Mouse (Mus musculus) cerebellum, adult 18-20 months (tissue): ENCODE measurements around the gene Cntn4.
A peak's percentile ranks its signal among the peaks of the same experiment; 100 is the strongest.

Experiments used
- DNase-seq, 2 experiments: peaks; one replicate each; pipeline ENCODE4 v3.0.0; 2021

The Cntn4 gene

DNA sequence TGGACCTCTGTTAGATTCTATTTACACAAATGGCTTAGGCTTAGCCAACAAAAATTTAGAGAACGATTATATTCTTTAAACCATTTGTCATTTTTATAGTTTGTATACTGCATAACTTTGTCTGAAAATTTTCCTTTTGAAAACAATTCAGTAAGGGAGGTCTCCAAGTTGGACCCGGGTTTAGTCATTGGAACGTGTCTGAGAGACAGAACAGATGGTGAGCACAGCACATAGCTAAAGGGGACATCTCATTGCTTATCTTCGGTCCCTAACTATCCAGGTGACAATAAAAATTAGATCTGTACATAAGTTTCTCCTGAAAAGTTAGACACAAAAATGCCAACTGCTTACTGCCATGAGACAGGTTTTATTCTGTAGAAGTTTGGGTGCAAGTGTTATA is 420.4 kb downstream of the Cntn4 start:
- DNase-seq = no peak

DNA sequence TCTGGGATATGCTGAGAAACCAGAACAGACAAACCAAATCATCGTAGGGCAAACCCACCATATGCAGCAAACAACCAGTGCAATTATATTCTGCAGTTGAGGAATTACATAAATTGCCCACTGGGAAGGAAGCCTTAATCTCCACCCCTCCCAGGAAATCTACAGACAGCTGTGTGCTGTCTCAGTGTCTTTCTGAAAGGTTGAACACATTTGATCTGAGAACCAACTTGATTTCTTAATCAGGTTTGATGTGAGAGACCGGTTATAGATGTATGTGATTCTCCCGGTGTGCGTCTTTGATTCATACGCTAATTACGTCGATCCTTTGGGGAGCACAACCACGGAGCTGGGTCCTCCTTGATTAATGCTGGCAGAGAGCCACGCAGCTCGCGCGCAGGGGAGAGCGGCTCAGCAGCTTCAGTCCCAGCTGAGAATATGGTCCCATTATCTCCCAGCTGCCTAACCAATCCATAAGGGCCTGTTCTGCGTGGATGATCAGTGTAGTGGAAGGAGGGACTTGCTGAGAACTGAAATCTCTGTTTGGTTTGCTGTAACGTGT is 441.1 kb downstream of the Cntn4 start:
- peak; percentile 30 to 53 for DNase-seq

DNA sequence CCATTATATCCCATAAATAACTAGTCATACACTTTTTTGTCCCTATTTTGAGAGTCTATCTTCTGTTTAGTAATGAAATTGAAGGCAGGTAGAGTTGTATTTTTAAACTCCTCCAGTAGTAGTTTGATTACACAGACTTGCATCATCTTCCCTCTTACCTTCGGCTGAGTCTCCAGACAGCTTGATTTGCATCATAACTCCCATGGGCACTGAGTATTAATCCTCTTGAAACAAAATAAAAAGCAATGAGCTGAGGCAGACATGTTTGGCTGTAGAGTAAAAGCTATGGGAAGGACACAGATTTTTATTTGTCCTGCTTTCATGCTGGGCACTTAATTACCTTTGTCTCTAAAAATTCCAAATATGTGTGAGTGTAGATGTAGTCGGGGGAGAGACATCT is 476.1 kb downstream of the Cntn4 start:
- DNase-seq = no peak

DNA sequence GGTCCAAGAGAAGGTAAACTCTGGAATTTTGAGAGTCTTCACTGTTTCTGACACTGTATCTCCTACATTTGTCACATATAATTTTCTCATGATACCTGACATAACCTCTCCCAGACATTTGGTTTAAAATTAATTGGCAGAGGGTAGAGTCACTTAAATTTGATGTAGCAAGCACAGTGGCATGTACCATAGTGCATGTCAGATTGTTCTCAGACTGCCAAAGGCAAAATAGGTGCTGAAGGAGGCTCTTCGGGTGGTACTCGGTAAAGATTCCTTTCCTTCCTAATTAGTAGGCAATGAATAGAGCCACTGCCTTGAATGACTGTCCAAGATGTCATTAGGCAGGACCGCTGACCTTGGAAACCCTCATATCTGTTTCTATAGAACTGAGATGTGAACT is 477.9 kb downstream of the Cntn4 start:
- DNase-seq = no peak

DNA sequence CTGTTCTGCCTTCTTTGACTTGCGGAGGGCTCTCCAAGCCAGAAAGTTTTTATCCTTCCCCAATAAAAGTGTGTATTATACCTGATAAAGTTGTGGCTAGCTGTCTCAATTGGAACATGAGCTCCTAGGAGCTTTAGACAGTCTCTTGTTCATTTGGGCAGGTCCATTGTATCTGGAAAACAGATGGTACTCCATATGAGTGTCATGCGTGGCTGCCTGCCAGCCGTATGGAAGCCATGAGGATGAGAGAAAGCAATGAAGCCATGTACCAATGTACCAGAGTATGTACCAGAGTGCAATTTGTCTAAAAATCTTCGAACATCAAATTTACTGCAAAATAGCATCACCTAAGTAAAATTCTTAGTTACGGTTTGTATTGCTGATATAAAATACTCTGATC is 500.1 kb downstream of the Cntn4 start:
- DNase-seq = peak; percentile 63

DNA sequence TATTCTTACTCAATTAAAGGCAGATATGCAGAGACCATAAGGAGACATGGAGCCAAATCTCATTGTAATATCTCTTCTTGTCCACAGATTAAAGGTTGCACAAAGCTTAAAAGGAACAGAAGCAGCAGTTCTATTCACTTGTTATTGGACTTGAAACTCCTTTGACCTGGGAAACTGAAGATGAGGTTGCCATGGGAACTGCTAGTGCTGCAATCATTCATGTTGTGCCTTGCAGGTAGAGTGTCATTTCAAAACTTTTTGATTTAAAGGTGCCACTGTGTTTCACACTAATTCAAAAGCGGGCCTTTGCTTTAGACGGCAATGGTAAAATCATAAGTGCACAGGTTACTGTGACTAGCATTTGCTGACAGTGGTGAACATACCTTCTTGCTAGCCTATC is 504.1 kb downstream of the Cntn4 start:
- no peak for DNase-seq

DNA sequence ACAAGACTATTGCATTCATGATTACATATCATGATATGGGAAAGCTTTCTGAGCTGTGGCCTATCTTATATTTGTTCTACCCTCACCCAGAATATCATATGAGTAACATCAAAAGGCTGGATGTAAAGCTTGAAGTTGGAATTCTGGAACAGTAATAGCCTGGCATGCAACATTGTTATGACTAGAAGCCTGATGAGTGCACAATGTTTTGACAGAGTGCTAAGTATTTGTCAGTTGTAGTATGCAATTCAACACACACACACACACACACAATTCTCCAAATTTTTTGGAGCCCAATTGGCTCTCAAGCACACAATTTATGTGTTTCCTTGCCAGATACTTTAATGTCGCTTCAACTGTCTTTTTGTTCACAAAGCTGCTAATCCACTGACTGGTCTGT is 523.5 kb downstream of the Cntn4 start:
- DNase-seq = no peak

DNA sequence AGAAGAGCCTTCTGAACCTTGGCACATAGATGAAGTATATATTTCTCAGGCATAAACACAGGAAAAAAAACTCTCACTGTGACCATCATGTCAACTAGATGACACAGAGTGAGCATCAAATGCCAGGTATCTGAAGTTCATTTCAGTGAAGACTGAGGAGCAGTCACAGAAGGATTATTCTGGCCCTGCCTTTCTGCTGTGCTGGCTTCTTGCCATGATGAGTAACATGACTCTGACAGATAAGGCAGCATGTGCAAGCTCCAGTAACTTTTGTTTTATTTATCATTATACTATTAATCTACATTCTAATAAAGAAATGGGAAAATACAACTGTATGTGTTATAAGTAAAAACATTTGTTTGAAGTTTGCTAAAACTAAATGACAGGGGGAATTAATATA is 529.9 kb downstream of the Cntn4 start:
- peak in 1 of 2 experiments; percentile 10 for DNase-seq

DNA sequence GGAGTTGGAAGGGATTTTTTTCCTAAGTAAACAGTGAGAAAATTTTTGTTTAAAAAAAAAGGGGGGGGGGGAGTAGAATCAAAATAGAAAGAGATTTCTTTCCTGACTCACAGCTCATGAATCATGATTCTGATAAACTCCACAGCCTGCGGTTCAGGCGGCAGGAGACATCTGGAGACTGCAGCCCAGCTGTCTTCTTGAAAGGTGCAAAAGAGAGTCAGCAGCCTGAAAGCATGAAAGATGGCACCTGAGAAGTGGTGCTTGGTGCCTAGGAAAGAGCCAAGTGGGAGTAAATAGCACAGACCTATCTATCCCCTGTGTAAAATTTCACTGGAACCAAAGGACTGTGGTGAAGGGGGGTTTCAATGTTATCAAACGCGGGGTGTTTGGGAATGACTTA is 535.6 kb downstream of the Cntn4 start:
- no peak for DNase-seq

DNA sequence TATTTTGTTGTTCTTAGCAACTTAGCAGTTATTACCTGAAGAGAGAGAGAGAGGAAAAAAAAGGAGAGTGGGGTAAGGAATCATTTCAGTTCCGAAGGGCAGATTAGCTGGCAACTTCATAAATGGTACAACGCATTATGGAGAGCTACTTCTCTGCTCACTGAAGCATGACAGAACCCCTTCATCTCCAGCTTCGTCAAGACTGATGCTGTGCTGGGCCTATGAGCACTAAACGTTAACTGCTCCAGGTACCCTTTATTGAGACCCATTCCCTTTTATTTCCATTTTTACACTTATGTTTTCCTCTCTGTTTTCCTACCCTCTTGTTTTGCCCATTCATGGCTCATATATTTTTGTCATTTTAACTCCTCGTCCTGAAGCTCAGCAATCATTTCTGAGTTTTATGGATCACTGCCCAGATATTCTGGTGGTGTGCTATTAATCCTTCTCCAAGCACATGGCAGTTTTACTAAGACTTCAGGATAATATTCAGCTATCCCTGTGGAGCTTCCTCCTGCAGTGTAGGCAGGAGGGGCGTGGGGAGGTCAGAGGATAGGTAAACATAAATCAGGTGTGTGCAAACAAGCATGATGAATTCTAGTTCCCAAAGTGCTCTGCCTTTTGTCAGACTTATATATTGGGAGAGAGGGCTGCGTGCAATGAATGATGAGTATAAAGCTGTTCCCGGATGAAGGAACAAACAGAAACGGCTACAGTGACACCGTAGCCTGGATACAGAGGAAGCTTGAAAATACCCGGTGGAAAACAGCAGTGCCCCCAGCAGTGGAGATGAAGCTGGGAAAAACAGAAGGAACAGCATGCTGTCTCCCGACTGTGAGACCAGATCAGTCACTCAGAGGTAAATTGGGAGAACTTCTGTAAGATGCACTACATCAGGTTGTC is 559.8 kb downstream of the Cntn4 start:
- DNase-seq = no peak

DNA sequence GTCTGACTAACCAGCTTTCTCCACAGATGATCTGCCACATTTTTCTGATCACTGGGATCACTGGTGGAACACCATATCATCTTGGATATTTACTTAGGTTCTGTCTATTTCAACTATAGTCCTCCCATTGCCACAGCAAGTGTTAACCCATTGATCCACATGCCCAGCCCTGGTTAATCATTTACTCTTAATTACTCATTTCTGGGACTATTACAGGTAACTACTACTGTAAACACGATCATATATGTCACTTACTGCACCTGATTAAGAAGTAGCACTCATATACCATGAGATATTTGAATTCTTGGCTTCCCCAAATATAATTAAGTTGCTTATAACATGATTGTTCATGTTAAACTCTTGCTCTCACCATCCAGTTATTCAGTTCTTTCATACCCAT is 564.1 kb downstream of the Cntn4 start:
- DNase-seq = no peak

DNA sequence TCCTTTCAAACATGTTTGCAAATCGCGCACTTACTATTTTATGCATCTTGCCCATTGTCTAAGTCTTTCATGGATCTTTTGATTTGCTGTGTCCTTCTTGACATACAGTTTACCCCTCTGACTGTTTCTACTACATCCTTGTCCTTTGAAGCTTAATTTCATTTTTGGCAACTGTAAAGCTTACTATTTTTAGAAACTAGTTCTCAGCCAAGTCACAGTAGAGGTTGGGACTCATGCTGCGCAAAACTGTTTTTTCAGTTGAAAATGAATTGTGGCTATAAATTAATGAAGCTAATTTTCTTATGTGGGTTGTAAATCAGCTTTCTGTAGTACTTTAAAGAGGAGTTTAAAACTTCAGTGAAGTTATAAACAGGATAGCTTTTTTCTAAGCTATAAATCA is 585.9 kb downstream of the Cntn4 start:
- DNase-seq = peak; percentile 12 to 46

DNA sequence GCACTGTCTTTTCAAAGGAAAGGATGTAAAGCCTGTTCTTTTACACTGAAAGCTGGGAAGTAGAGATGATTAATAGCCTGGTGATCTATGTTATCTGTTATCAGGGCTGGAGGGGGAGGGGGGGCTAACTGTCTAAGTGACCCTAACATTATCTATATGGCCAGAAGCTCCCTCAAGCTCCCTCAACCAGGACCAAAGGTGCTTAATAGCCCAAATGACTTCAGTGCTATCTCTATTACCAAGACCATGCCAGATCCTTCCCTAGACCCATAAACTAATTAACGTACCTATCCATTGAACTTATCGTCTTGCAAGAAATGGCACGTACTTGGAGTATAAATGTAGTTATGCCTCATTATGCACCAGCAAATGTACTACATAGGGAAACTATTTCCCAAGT is 588.0 kb downstream of the Cntn4 start:
- DNase-seq = no peak

DNA sequence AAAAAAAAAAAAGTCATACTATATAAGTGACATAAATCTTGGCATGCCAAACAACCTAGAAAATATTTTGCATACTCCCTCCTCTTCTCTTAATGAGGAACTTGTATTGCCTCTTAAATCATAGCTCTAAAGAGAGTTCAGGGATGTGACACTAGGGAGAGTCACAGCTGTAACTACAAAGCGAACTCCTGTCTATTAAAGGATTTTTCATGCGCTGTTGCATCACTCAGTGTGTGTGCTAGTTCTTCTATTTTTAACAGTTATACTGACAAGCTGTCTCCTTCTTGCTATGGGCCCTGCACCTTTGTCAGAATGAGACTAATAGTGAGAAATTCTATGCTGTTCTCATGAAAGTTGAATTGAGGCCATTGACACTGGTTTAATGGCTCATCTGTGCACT is 588.8 kb downstream of the Cntn4 start:
- no peak for DNase-seq

DNA sequence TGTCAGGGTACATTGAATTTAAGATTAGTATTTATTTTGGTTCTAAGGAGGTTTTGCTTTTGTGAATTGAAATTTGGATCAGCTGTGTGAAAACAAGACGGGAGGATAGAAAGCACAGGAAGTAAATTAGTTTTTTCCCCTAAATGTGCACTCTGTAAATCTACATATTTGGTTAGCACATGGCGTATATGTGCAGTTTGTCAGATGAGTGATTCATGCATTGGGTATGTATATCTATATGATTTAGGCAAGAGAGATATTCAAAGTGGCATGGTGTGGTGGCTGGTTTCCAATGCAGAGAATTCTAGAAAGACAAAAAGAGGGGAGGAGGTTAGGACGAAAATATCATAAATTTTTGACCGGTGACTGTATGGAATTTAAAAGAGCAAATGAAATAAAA is 591.3 kb downstream of the Cntn4 start:
- no peak for DNase-seq

DNA sequence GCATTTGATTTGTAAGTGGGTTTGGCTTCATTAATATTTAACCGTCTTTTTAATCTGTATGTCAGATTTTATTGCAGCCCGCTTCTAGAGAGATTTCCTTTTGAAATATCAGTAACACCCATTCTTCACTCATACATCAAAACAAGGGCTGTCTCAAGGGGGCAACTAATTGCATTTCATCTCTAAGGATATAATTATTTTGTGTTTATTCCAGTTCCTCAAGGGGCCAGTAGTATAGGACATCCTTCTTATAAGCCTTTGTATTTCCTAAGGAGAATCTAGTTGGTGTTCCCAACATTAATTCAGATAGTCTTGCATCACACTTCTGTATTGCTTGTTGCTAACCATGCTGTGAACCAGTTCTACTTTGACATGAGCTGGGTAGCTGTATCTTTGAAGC is 599.7 kb downstream of the Cntn4 start:
- DNase-seq = no peak

DNA sequence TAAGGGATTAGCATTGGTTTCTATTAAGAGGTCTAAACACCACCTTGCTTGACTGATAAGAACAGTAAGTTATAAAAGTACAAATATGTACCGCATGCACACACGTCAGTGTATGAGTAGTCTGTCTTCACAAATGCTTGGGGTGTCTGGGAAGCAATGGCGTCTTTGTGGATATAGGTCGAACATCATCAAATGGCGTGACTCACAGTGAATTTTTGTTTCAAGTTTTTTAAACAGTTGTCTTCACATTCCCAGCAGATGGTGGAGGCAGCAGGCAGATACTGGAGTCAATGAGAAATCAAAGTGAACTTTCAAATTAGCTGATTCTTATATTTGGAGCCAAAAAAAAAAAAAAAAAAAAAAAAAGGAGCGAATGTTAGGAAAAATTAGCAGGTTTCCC is 604.2 kb downstream of the Cntn4 start:
- DNase-seq = no peak

DNA sequence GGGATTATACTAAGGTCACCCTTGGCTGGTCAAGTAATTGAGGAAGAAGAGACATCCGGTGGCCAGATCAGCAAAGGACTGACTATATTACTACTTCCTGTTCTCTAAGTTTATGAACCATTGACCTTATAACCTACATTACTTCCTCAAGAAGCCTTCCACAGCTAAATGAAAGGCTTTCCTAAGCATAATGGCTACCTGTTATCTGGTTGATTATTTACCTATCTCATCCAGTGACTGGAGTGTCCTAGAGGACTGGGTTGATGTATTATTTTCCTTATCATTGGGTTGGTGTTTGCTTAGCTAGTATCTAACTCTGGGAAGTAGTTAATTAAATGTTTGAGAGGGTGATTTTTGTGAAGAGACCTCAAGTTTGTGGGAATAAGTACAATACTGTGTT is 606.4 kb downstream of the Cntn4 start:
- no peak for DNase-seq

DNA sequence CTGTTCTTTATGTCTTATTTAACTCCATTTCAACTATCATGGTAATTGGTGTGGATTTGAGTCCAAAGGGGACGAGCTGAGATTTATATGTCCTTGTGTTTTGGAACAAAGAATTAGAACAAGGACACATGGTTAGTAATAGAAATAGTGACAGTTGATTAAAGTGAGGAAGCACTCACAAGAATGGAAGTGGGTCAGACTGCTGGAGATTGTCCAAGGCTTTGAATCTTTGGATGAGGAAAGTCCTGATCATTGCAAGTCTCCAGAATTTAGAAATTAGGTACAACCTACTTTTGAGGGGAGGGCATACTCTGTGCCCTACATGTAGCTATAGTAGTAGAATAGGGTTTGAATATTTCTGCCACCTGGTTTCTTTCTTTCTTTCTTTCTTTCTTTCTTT is 622.0 kb downstream of the Cntn4 start:
- peak; percentile 18 for DNase-seq

DNA sequence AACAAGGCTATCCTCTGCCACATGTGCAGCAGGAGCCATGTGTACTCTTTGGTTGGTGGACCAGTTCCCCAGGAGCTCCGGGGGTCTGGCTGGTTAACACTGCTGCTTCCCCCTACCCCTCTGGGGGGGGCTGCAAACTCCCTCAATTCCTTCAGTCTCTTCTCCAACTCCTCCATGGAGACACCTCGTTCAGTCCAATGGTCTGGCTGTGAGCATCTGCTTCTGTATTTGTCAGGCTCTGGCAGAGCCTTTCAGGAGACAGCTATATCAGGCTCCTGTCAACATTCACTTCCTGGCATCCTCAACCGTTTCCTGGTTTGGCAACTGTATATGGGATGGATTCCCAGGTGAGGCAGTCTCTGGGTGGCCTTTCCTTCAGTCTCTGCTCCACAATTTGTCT is 622.7 kb downstream of the Cntn4 start:
- peak; percentile 59 to 72 for DNase-seq

DNA sequence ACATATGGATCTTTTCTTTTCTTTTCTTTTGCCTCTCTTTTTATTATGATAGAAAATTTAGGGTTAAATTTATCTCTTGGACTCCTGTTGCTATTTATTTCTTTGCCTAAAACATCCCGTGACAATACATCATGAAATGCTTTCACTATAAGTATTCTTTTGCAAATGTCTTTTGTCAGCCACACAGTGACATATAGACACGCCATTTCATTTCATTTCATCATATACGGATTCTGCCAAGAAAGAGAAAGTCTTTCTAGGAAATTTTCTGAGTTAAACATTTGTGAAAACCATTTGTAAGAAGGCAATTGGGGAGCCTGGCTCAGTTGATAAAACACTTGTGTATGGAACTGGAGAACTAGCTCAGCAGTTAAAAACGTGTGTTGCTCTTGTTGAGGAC is 625.0 kb downstream of the Cntn4 start:
- no peak for DNase-seq

DNA sequence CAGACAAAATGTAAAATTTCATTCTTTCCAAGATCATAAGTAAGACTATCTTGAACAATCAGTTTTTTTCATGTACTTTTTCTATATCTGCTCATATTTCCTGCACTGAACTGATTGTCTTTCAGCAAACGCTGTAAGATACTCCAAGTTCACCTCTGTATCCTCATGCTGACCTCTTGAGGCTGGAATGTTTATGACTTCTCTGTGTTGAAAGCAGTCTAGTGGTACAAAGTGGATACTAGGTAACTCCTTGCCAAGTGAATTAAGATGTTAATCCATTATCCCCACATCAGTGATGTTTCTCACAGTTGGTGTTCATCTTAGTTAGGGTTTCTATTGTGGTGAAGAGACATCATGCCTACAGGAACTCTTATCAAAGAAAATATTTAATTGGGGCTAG is 651.5 kb downstream of the Cntn4 start:
- no peak for DNase-seq

DNA sequence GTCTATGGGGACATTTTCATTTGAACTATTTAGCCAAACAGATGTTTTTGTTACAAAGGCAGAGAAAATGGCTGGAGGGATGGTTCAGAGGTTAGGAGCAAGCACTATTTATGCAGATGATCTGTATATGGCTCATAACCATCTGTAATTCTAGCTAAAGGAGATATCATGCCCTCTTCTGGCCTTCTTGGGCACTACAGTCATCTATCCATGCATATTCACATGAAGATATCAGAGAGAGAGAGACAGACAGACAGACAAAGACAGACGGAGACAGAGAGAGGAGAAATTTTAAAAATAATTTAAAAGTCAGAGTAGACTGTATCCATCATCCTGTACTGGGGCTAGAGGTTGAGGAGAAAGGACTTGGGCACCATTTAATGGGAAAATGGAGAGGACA is 652.2 kb downstream of the Cntn4 start:
- DNase-seq = no peak

DNA sequence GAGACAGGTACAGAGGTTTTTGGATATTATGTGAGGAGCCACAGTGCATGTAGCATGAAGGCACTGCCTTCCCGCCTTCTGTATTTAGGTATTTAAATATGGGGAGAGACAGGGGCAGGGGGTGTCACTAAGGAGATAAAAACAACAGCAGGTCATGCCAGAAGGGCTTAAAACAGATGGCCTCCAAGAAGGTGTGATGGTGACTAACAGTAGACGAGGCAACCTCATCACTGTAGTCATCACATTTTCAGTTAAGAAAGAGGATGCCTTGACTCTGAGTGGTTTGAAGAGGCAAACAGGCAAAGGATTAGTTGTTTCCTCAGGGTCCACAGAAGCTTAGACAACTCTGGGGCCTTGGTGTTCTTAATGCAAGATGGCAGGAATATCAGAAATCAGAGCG is 655.0 kb downstream of the Cntn4 start:
- no peak for DNase-seq

DNA sequence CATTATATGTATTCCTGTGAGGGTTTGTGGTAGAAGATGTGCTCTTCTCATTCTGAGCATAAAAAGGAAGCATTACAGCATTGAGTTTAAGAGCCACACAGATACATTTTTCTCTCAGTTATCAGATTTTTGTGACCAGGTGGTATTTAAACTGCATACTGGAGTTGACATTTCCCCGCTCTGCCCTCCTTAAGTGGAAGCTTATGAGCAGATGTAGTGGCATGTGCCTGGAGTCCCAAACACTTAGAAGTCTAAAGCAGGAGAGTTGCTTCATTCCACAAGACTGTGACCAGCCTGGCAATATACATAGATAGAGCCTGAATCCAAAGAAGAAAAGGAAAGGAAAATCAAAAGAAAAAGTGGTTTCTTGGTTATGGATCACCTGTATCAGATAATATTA is 655.5 kb downstream of the Cntn4 start:
- no peak for DNase-seq
